Mouse (Mus musculus): ENCODE results near the gene Cox6b1.

GRCm38 (mm10) chr7:30619202-30619601 lies 6.7 kb downstream of the Cox6b1 start:
- peak; percentile 42 for TF ChIP-seq CTCF (IDR thresholded peaks at IDR 0.05; ENCODE audit: low read depth)
- no peak for TF ChIP-seq EP300 (IDR thresholded peaks at IDR 0.05; ENCODE audit: low read depth)

All from heart, postnatal 0 days (tissue).